Mouse (Mus musculus) thymus, postnatal 25 days (tissue): Measurements from ENCODE around the gene Olfr656.

Source experiments
- DNase-seq: peaks from one replicate; pipeline ENCODE4 v3.0.0; 2022

Gene Olfr656

DNA sequence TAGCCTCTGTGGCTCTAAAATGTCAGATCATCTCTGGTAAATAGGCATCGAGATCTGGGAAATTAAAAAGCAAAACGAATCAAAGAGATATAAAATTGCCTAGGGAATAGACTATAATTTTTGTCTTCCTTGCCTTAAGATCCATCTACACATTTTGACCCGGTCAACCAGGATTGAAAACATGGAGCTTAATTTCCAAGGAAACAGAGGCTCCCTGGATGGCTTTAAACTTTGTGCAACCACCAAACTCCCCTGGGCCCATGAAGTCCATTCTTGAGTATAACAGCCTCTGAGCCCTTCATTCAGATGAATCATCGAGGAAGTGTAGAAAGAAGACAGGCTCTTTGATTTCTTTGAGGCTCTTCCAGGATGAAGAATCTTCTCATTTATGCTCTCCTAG, at the start of gene Olfr656:
Olfr656 (plus strand) TSS at position 301 of the 400 bp plus-strand sequence.
- DNase-seq: no peak

- DNase-seq: no peak
These were observed 36.7 kb upstream of the Olfr656 start, which contains the start of gene Olfr653 for GRCm38 (mm10) chr7:104577014-104577413. TSS of gene Olfr653 (plus strand) at chr7:104577314.

DNA sequence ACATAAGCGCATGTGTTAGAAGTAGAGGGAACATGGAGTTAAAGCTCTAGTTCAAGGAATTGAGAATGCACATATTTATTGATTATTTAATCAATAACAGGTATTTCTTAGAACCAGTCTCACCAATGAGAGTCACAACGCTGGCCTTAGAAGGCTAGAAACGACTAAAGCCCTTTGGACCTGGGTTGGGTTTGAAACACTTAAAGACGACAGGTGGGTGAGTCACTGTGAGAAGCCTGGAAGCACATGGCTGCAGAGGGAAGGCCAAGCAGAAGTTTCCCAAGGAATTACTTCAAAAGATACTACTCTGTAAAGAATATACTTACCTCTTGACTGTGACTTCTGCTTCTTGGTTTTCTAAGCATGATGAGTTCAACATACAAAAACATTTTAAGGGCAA, 32.9 kb upstream of the Olfr656 start:
- DNase-seq: no peak

DNA sequence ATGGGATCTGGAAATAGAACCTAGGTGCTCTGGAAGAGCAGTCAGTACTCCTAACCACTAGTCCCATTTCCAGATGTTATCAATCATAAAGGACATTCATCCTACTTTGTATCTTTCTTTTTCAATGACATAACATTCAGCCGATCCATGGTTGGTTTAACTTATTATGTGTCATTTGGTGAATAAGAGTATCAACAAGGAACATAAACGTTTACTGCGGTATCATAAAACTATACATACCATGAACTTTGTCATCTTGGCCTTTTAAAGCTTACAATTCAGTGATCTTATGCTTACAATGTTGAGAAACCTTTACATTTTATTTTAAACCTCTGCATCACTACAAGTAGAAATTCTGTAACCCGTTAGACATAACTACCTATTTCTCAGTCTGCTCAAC, 32.3 kb upstream of the Olfr656 start:
- DNase-seq: no peak

- DNase-seq: no peak
These were observed 27.0 kb upstream of the Olfr656 start, which contains the start of gene Olfr654 for GRCm38 (mm10) chr7:104586725-104587124. TSS of gene Olfr654 (plus strand) at chr7:104587025.

DNA sequence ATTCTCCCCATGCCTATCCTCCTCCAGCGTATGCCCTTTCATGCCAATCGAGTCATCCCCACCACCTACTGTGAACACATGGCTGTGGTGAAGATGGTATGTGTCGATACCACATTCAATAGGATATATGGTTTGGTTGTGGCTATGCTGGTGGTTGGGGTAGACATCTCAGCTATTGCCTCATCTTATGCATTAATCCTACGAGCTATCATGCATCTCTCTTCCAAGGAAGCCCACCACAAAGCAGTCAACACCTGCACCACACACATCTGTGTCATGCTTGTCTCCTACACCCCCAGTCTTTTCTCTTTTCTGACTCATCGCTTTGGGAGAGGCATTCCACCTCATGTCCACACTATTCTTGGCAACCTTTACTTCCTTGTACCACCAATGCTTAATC, 25.5 kb upstream of the Olfr656 start:
- no peak for DNase-seq

GRCm38 (mm10) chr7:104601679-104602078, 12.1 kb upstream of the Olfr656 start, which contains the start of gene Olfr655:
TSS of gene Olfr655 (minus strand) at chr7:104601779.
- no peak for DNase-seq

DNA sequence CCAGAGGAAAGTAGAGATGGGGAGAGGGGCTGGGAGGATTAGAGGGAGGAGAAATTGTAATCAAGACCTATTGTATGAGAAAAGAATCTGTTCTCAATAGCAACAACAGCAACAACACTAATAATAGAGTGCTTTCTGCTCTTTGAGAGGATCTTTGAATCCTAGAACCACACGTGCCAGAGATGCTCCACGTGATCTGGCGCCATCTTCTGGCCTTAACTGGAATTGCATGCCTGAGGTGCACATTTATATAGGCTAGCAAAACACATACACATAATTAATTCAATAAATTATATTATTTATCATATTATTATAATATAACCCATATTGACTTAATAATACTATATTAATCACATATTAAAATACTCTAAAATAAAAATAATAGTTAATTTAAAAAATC, 10.6 kb upstream of the Olfr656 start:
- DNase-seq: peak; percentile 63

DNA sequence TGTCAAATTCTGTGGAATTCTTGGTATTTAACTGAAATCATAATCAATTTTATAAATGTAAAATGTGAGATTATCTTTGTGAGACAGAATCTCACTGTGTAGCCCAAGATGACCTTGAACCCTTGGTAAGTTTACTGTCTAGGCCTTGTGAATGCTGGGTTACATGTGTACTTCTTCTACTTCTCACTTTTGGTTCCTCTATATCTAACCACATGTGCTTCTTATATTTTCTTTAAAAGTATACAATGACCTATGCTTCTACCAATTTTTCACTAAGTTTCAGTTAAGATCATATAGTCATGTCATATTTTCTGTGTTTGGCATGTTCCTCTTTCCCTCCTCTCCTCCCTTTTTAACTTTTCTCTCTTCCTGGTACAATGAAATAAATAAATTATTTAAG, 9.0 kb upstream of the Olfr656 start:
- no peak for DNase-seq

GRCm38 (mm10) chr7:104624494-104624893, 10.7 kb downstream of the Olfr656 start, which contains the start of gene Olfr657:
TSS of gene Olfr657 (plus strand) at chr7:104624794.
- no peak for DNase-seq

- peak; percentile 19 for DNase-seq
These were observed 33.2 kb downstream of the Olfr656 start, which contains the start of gene Olfr658 for GRCm38 (mm10) chr7:104646841-104647482. TSS of gene Olfr658 (minus strand) at chr7:104647305.

- DNase-seq: no peak
These were observed 52.7 kb downstream of the Olfr656 start, which contains the start of gene Olfr659 for GRCm38 (mm10) chr7:104666453-104666852. TSS of gene Olfr659 (plus strand) at chr7:104666753.
